In genomic region chr7:132226379-132227074, GRCm38 (mm10) we compare ENCODE assay signal across 8 mouse cellular contexts.
DNase-seq lines count a peak whose midpoint lies in the region; ATAC-seq lines count a peak whose summit lies in the region.

No protein-coding gene starts in this region.

- WGBS in hindbrain, embryonic 15.5 days: 65% methylated on average over 6 of the region's 6 CpGs

- no peaks in the 10 kb centered on the region for H3K9me3 ChIP-seq in hindbrain, embryonic 15.5 days

- H3K4me3 ChIP-seq in hindbrain, embryonic 15.5 days: no peak overlapping the region

- peaks cover 12% of the 10 kb centered on the region; the same call in 1 of the 2 replicates for H3K4me1 ChIP-seq in hindbrain, embryonic 15.5 days (replicated peaks)

- H3K36me3 ChIP-seq in hindbrain, embryonic 15.5 days: no peaks in the 10 kb centered on the region

- H3K9ac ChIP-seq in hindbrain, embryonic 15.5 days: no peak overlapping the region

- peak; percentile 80 for DNase-seq in R1 (ENCODE audit: low read depth, low spot score)
- peak; percentile 93 for DNase-seq in cerebellum, adult 8-10 months
- peak; percentile 82 to 98 for DNase-seq in frontal cortex, adult 2 months (ENCODE audit: extremely low spot score in 1 of 2, low spot score in 1 of 2)
- DNase-seq in layer of hippocampus, postnatal 14 days (ENCODE audit: low spot score in 2 of 2): peak; percentile 85 to 92
- peak; percentile 90 for DNase-seq in lung, postnatal 25 days (ENCODE audit: low spot score)
- peak; percentile 81 for DNase-seq in retina, postnatal 7 days (ENCODE audit: low read depth, low spot score)
- peak; percentile 51 for DNase-seq in urinary bladder, postnatal 10 days (ENCODE audit: low spot score)

- no peak overlapping the region for H3K4me2 ChIP-seq in hindbrain, embryonic 15.5 days

- peak; percentile 53; the same call in 1 of the 2 replicates for ATAC-seq in hindbrain, embryonic 15.5 days (ENCODE audit: low FRiP score, low read depth)

- H3K27me3 ChIP-seq in hindbrain, embryonic 15.5 days: no peaks in the 10 kb centered on the region

- no peak overlapping the region for H3K27ac ChIP-seq in hindbrain, embryonic 15.5 days (replicated peaks)
